Mouse (Mus musculus): ENCODE measurements around the gene Smoc2.

Smoc2 gene

GRCm38 (mm10) chr17:14349086-14349814 is 69.9 kb downstream of the Smoc2 start:
- no peak for DNase-seq

- no peak for DNase-seq
These were observed 74.1 kb downstream of the Smoc2 start for GRCm38 (mm10) chr17:14353219-14354079.

GRCm38 (mm10) chr17:14361511-14361910 is 82.2 kb downstream of the Smoc2 start:
- no peak for DNase-seq

- DNase-seq: no peak
These were observed 91.2 kb downstream of the Smoc2 start for GRCm38 (mm10) chr17:14370476-14370875.

GRCm38 (mm10) chr17:14371606-14372005 is 92.3 kb downstream of the Smoc2 start:
- DNase-seq: peak; percentile 54

GRCm38 (mm10) chr17:14372324-14373145 is 93.2 kb downstream of the Smoc2 start:
- peak; percentile 19 for DNase-seq

- no peak for DNase-seq
These were observed 99.6 kb downstream of the Smoc2 start for GRCm38 (mm10) chr17:14378692-14379446.

GRCm38 (mm10) chr17:14379518-14379917 is 100.2 kb downstream of the Smoc2 start:
- DNase-seq: no peak

GRCm38 (mm10) chr17:14379966-14380365 is 100.7 kb downstream of the Smoc2 start:
- no peak for DNase-seq

GRCm38 (mm10) chr17:14380526-14380925 is 101.2 kb downstream of the Smoc2 start:
- no peak for DNase-seq

GRCm38 (mm10) chr17:14381482-14381881 is 102.2 kb downstream of the Smoc2 start:
- no peak for DNase-seq

- no peak for DNase-seq
These were observed 104.7 kb downstream of the Smoc2 start for GRCm38 (mm10) chr17:14383981-14384380.

- no peak for DNase-seq
These were observed 105.7 kb downstream of the Smoc2 start for GRCm38 (mm10) chr17:14384980-14385379.

GRCm38 (mm10) chr17:14387261-14387660 is 108.0 kb downstream of the Smoc2 start:
- no peak for DNase-seq

GRCm38 (mm10) chr17:14392443-14392842 is 113.1 kb downstream of the Smoc2 start:
- DNase-seq: no peak

GRCm38 (mm10) chr17:14394861-14395260 is 115.6 kb downstream of the Smoc2 start:
- DNase-seq: no peak

- DNase-seq: peak; percentile 62
These were observed 118.2 kb downstream of the Smoc2 start for GRCm38 (mm10) chr17:14397456-14397855.

- DNase-seq: no peak
These were observed 119.5 kb downstream of the Smoc2 start for GRCm38 (mm10) chr17:14398650-14399424.

GRCm38 (mm10) chr17:14400960-14401359 is 121.7 kb downstream of the Smoc2 start:
- DNase-seq: peak; percentile 17

GRCm38 (mm10) chr17:14407874-14408273 is 128.6 kb downstream of the Smoc2 start:
- DNase-seq: no peak

GRCm38 (mm10) chr17:14412460-14412859 is 133.2 kb downstream of the Smoc2 start:
- DNase-seq: no peak

GRCm38 (mm10) chr17:14414511-14414910 is 135.2 kb downstream of the Smoc2 start:
- DNase-seq: no peak

Data from lung, postnatal 14 days (tissue).